Mouse (Mus musculus) liver, embryonic 13.5 days (tissue): ENCODE data around the gene Prdx1. TPM values are rescaled to one million over a fixed set of nuclear protein-coding genes. Genes with fewer than 3 reads are reported as not detected.

Experiments used
- ATAC-seq: fragments of 200-750 bp; cut with Nextera tagmentation; 2 replicates; pipeline ENCODE4 v1.8.0; 2017; ENCODE audit warnings: low read depth, mild to moderate bottlenecking, moderate number of reproducible peaks, moderate library complexity
- DNase-seq: peaks from one replicate; pipeline ENCODE4 v3.0.0; 2022
- H3K27ac ChIP-seq: fragments of 300-500 bp; sonication (generic); 2 replicates; pipeline ENCODE4 v1.5.1; 2015; ENCODE audit warnings: moderate library complexity, mild to moderate bottlenecking, inconsistent platforms
- H3K27me3 ChIP-seq: fragments of 300-500 bp; sonication (generic); 2 replicates; pipeline ENCODE4 v1.6.1; 2015; ENCODE audit warnings: mild to moderate bottlenecking, inconsistent platforms
- H3K36me3 ChIP-seq: fragments of 300-500 bp; sonication (generic); 2 replicates; pipeline ENCODE4 v1.6.1; 2015; ENCODE audit warnings: mild to moderate bottlenecking, inconsistent platforms
- H3K4me1 ChIP-seq: fragments of 300-500 bp; sonication (generic); replicated peaks from 2 replicates; pipeline ENCODE4 v1.6.1; 2015; ENCODE audit warnings: inconsistent platforms
- H3K4me2 ChIP-seq: fragments of 300-500 bp; sonication (generic); 2 replicates; pipeline ENCODE4 v1.6.1; 2015; ENCODE audit warnings: inconsistent platforms, mild to moderate bottlenecking, moderate library complexity
- H3K4me3 ChIP-seq: fragments of 300-500 bp; sonication (generic); replicated peaks from 2 replicates; pipeline ENCODE4 v1.5.1; 2015; ENCODE audit warnings: mild to moderate bottlenecking, inconsistent platforms
- H3K9ac ChIP-seq: fragments of 300-500 bp; sonication (generic); 2 replicates; pipeline ENCODE4 v1.6.1; 2015; ENCODE audit warnings: mild to moderate bottlenecking, inconsistent platforms
- H3K9me3 ChIP-seq: fragments of 300-500 bp; sonication (generic); replicated peaks from 2 replicates; pipeline ENCODE4 v1.6.1; 2016; ENCODE audit warnings: inconsistent platforms
- WGBS: fragments of 180-500 bp; shearing (Covaris S2); methylation state at CpG from one replicate; pipeline ENCODE4 v1.1.7; 2015; ENCODE audit not compliant: insufficient replicate concordance; 5-methylcytosine and 5-hydroxymethylcytosine counted together
- polyA plus RNA-seq: library from polyadenylated mRNA; unstranded; fragments of >200 nt; fragmentation: Nextera tagmentation; extraction: Ambion mirVana; gene quantifications from 2 replicates; pipeline ENCODE4 v1.2.1, GENCODE M21; 2015

The Prdx1 gene
- polyA plus RNA-seq, 1 experiment from 2014 or later: 994 TPM

GRCm38 (mm10) chr4:116727401-116727800 lies 42.1 kb downstream of the Prdx1 start:
- Histone ChIP-seq H3K4me1 (peaks cover 4% of the 10 kb centered on the region), H3K4me2 (no peak overlapping the region), H3K9ac (no peak overlapping the region), H3K27ac (no peak overlapping the region), H3K4me3 (no peak overlapping the region), H3K36me3 (no peaks in the 10 kb centered on the region), H3K27me3 (0 out of 2 replicates have a peak, but pooled peaks cover under 1% of the 10 kb centered on the region), H3K9me3 (no peaks in the 10 kb centered on the region)
- WGBS: 61% methylated on average over 3 of the region's 3 CpGs
- no peak for DNase-seq
- no peak for ATAC-seq

GRCm38 (mm10) chr4:116729532-116729931 lies 44.2 kb downstream of the Prdx1 start:
- no peak overlapping the region for H3K4me2 ChIP-seq
- H3K9me3 ChIP-seq: no peaks in the 10 kb centered on the region
- DNase-seq: no peak
- H3K27ac ChIP-seq: no peak overlapping the region
- no peak for ATAC-seq
- WGBS: 73% methylated on average over 3 of the region's 3 CpGs
- H3K4me3 ChIP-seq: no peak overlapping the region
- no peaks in the 10 kb centered on the region for H3K27me3 ChIP-seq
- H3K9ac ChIP-seq: no peak overlapping the region
- H3K4me1 ChIP-seq: peaks cover 3% of the 10 kb centered on the region; the same call in 1 of the 2 replicates
- no peaks in the 10 kb centered on the region for H3K36me3 ChIP-seq

GRCm38 (mm10) chr4:116731077-116731476 lies 45.7 kb downstream of the Prdx1 start:
- H3K4me3 ChIP-seq: no peak overlapping the region
- no peaks in the 10 kb centered on the region for H3K9me3 ChIP-seq
- peaks cover 3% of the 10 kb centered on the region; the same call in 1 of the 2 replicates for H3K4me1 ChIP-seq
- no peak overlapping the region for H3K27ac ChIP-seq
- H3K9ac ChIP-seq: no peak overlapping the region
- H3K27me3 ChIP-seq: no peaks in the 10 kb centered on the region
- WGBS: 56% methylated on average over 9 of the region's 9 CpGs
- no peak overlapping the region for H3K4me2 ChIP-seq
- no peak for ATAC-seq
- no peaks in the 10 kb centered on the region for H3K36me3 ChIP-seq
- no peak for DNase-seq

GRCm38 (mm10) chr4:116732355-116732754 lies 47.0 kb downstream of the Prdx1 start:
- ATAC-seq: no peak
- Histone ChIP-seq H3K9me3 (no peaks in the 10 kb centered on the region), H3K27ac (no peak overlapping the region), H3K9ac (no peak overlapping the region), H3K4me2 (no peak overlapping the region), H3K27me3 (no peaks in the 10 kb centered on the region), H3K4me3 (no peak overlapping the region), H3K36me3 (no peaks in the 10 kb centered on the region), H3K4me1 (peaks cover 3% of the 10 kb centered on the region; the same call in 1 of the 2 replicates)
- no peak for DNase-seq
- 62% methylated on average over 5 of the region's 5 CpGs for WGBS

GRCm38 (mm10) chr4:116734996-116735395 lies 49.7 kb downstream of the Prdx1 start:
- H3K27me3 ChIP-seq: no peaks in the 10 kb centered on the region
- no peak overlapping the region for H3K4me3 ChIP-seq
- 56% methylated on average over 2 of the region's 2 CpGs for WGBS
- H3K9me3 ChIP-seq: no peaks in the 10 kb centered on the region
- H3K9ac ChIP-seq: no peak overlapping the region
- no peak overlapping the region for H3K27ac ChIP-seq
- no peak overlapping the region for H3K4me2 ChIP-seq
- no peaks in the 10 kb centered on the region for H3K4me1 ChIP-seq
- DNase-seq (no peak), ATAC-seq (no peak)
- H3K36me3 ChIP-seq: no peaks in the 10 kb centered on the region

GRCm38 (mm10) chr4:116738972-116739751 lies 53.8 kb downstream of the Prdx1 start:
- H3K4me2 ChIP-seq: no peak overlapping the region
- no peaks in the 10 kb centered on the region for H3K4me1 ChIP-seq
- ATAC-seq: no peak
- H3K9me3 ChIP-seq: no peaks in the 10 kb centered on the region
- no peak overlapping the region for H3K27ac ChIP-seq
- no peaks in the 10 kb centered on the region for H3K27me3 ChIP-seq
- H3K9ac ChIP-seq: no peak overlapping the region
- 35% methylated on average over 9 of the region's 9 CpGs for WGBS
- H3K4me3 ChIP-seq: no peak overlapping the region
- DNase-seq: no peak
- H3K36me3 ChIP-seq: no peaks in the 10 kb centered on the region

- no peak for DNase-seq
- H3K27me3 ChIP-seq: no peaks in the 10 kb centered on the region
These were observed 64.4 kb downstream of the Prdx1 start for GRCm38 (mm10) chr4:116749750-116750149.

More at GRCm38 (mm10) chr4:116749750-116750149, 64.4 kb downstream of the Prdx1 start:
- 66% methylated on average over 2 of the region's 2 CpGs for WGBS
- Histone ChIP-seq H3K4me2 (no peak overlapping the region), H3K4me1 (no peaks in the 10 kb centered on the region; the same call in 1 of the 2 replicates), H3K4me3 (no peak overlapping the region), H3K27ac (no peak overlapping the region), H3K9ac (no peak overlapping the region), H3K9me3 (no peaks in the 10 kb centered on the region), H3K36me3 (no peaks in the 10 kb centered on the region)
- ATAC-seq: no peak

Other genes with a start within 250 kb of the Prdx1 start
- 4.7 and 5.7 TPM in 2 replicates for gene Mast2, start 221.4 kb upstream of the Prdx1 start, polyA plus RNA-seq
- 16.2 and 18.5 TPM in 2 replicates for gene Ipp, start 178.0 kb upstream of the Prdx1 start, polyA plus RNA-seq
- gene Tmem69, start 129.6 kb upstream of the Prdx1 start, polyA plus RNA-seq: 29.0 and 37.1 TPM in 2 replicates
- gene Gpbp1l1, start 127.9 kb upstream of the Prdx1 start, polyA plus RNA-seq: 12.8 and 18.4 TPM in 2 replicates
- gene Ccdc17, start 88.9 kb upstream of the Prdx1 start, polyA plus RNA-seq: 1.7 and 1.8 TPM in 2 replicates
- 83.0 and 104 TPM in 2 replicates for gene Nasp, start 57.6 kb upstream of the Prdx1 start, polyA plus RNA-seq
- 273 and 281 TPM in 2 replicates for gene Akr1a1, start 33.9 kb upstream of the Prdx1 start, polyA plus RNA-seq
- gene Mmachc, start 22.9 kb downstream of the Prdx1 start, polyA plus RNA-seq: 13.6 and 17.1 TPM in 2 replicates
- gene Ccdc163, start 23.0 kb downstream of the Prdx1 start, polyA plus RNA-seq: 13.3 and 13.7 TPM in 2 replicates
- gene Tesk2, start 35.4 kb downstream of the Prdx1 start, polyA plus RNA-seq: 2.1 and 2.5 TPM in 2 replicates
- 20.0 and 20.2 TPM in 2 replicates for gene Toe1, start 122.1 kb downstream of the Prdx1 start, polyA plus RNA-seq
- 3.9 and 4.0 TPM in 2 replicates for gene Mutyh, start 122.2 kb downstream of the Prdx1 start, polyA plus RNA-seq
- 0.53 and 0.58 TPM in 2 replicates for gene Hpdl, start 136.2 kb downstream of the Prdx1 start, polyA plus RNA-seq
- gene Zswim5, start 191.8 kb downstream of the Prdx1 start, polyA plus RNA-seq: 0.05 and 0.06 TPM in 2 replicates